Mouse (Mus musculus) brain, embryonic 14.5 days (tissue): ENCODE data around the gene 1700093K21Rik.

Experiments
- CTCF ChIP-seq: fragments of 200-500 bp; IDR thresholded peaks from 2 replicates; pipeline ENCODE4 v1.5.1; 2012; ENCODE audit warnings: inconsistent platforms, mild to moderate bottlenecking, moderate library complexity, borderline replicate concordance; ENCODE audit not compliant: insufficient read depth, insufficient read length; ENCODE audit errors: extremely low read depth
- POLR2A ChIP-seq: fragments of 200-500 bp; IDR thresholded peaks from 2 replicates; pipeline ENCODE4 v1.6.1; 2012; ENCODE audit warnings: mild to moderate bottlenecking, inconsistent platforms, borderline replicate concordance; ENCODE audit not compliant: poor library complexity, insufficient read depth, insufficient read length, severe bottlenecking; ENCODE audit errors: extremely low read depth

GRCm38 (mm10) chr11:23495231-23495630 is 25.7 kb downstream of the 1700093K21Rik start:
- TF ChIP-seq CTCF (no peak), POLR2A (no peak)
